Mouse (Mus musculus) embryonic facial prominence, embryonic 12.5 days (tissue): ENCODE measurements at regions not wholly inside any gene's neighbourhood (a gene's known extent, or its start where the extent isn't known, plus 50 kb on each side); places are given as distances from the start of the nearest gene placed in this dataset.

ENCODE experiments used
- ATAC-seq: fragments of 200-750 bp; cut with Nextera tagmentation; 2 replicates; pipeline ENCODE4 v1.8.0; 2017; ENCODE audit not compliant: insufficient number of reproducible peaks, insufficient read depth, low FRiP score, low TSS enrichment
- H3K27ac ChIP-seq: fragments of 300-500 bp; sonication (generic); 2 replicates; pipeline ENCODE4 v1.5.1; 2016; ENCODE audit warnings: mild to moderate bottlenecking
- H3K27me3 ChIP-seq: fragments of 300-500 bp; sonication (generic); 2 replicates; pipeline ENCODE4 v1.6.1; 2016; ENCODE audit warnings: mild to moderate bottlenecking, moderate library complexity
- H3K36me3 ChIP-seq: fragments of 300-500 bp; sonication (generic); 2 replicates; pipeline ENCODE4 v1.6.1; 2016; ENCODE audit warnings: mild to moderate bottlenecking
- H3K4me1 ChIP-seq: fragments of 300-500 bp; sonication (generic); 2 replicates; pipeline ENCODE4 v1.6.1; 2016
- H3K4me2 ChIP-seq: fragments of 300-500 bp; sonication (generic); replicated peaks from 2 replicates; pipeline ENCODE4 v1.6.1; 2016; ENCODE audit warnings: mild to moderate bottlenecking, moderate library complexity
- H3K4me3 ChIP-seq: fragments of 300-500 bp; sonication (generic); 2 replicates; pipeline ENCODE4 v1.5.1; 2016; ENCODE audit warnings: mild to moderate bottlenecking
- H3K9ac ChIP-seq: fragments of 300-500 bp; sonication (generic); 2 replicates; pipeline ENCODE4 v1.6.1; 2016; ENCODE audit warnings: mild to moderate bottlenecking, moderate library complexity
- H3K9me3 ChIP-seq: fragments of 300-500 bp; sonication (generic); 2 replicates; pipeline ENCODE4 v1.6.1; 2016; ENCODE audit warnings: mild to moderate bottlenecking, moderate library complexity
- WGBS: fragments of 180-500 bp; shearing (Covaris S2); methylation state at CpG from one replicate; pipeline ENCODE4 v1.1.7; 2016; 5-methylcytosine and 5-hydroxymethylcytosine counted together

GRCm38 (mm10) chr2:146626531-146626930 is 114.4 kb upstream of the Ralgapa2 start:
- H3K9me3 ChIP-seq = no peaks in the 10 kb centered on the region
- 25% methylated on average over 1 of the region's 1 CpGs for WGBS
- H3K36me3 ChIP-seq = no peaks in the 10 kb centered on the region
- no peak overlapping the region for H3K9ac ChIP-seq
- no peak for ATAC-seq
- no peak overlapping the region for H3K4me3 ChIP-seq
- no peak overlapping the region for H3K27ac ChIP-seq
- H3K4me2 ChIP-seq = no peak overlapping the region
- H3K27me3 ChIP-seq = no peaks in the 10 kb centered on the region
- H3K4me1 ChIP-seq = peaks cover 3% of the 10 kb centered on the region; the same call in 1 of the 2 replicates

- no peak for ATAC-seq
- no peaks in the 10 kb centered on the region for H3K27me3 ChIP-seq
- H3K9me3 ChIP-seq = no peaks in the 10 kb centered on the region
- H3K4me2 ChIP-seq = no peak overlapping the region
- 75% methylated on average over 3 of the region's 3 CpGs for WGBS
- H3K36me3 ChIP-seq = no peaks in the 10 kb centered on the region
- H3K9ac ChIP-seq = no peak overlapping the region
- no peak overlapping the region for H3K4me3 ChIP-seq
- H3K4me1 ChIP-seq = peaks cover 3% of the 10 kb centered on the region; the same call in 1 of the 2 replicates
- no peak overlapping the region for H3K27ac ChIP-seq
Observed at GRCm38 (mm10) chr2:146630179-146630578, 118.0 kb upstream of the Ralgapa2 start.

- 71% methylated on average over 5 of the region's 5 CpGs for WGBS
- H3K9ac ChIP-seq = no peak overlapping the region
- H3K4me3 ChIP-seq = no peak overlapping the region
- H3K4me2 ChIP-seq = no peak overlapping the region
- no peaks in the 10 kb centered on the region for H3K36me3 ChIP-seq
- H3K27ac ChIP-seq = no peak overlapping the region
- ATAC-seq = no peak
- H3K27me3 ChIP-seq = no peaks in the 10 kb centered on the region
- peaks cover 3% of the 10 kb centered on the region; the same call in 1 of the 2 replicates for H3K4me1 ChIP-seq
- H3K9me3 ChIP-seq = no peaks in the 10 kb centered on the region
Observed at GRCm38 (mm10) chr2:146631098-146631497, 119.0 kb upstream of the Ralgapa2 start.

- Histone ChIP-seq H3K27me3 (no peaks in the 10 kb centered on the region), H3K9ac (no peak overlapping the region), H3K4me1 (no peaks in the 10 kb centered on the region), H3K4me2 (no peak overlapping the region), H3K4me3 (no peak overlapping the region), H3K9me3 (no peaks in the 10 kb centered on the region), H3K27ac (no peak overlapping the region), H3K36me3 (no peaks in the 10 kb centered on the region)
- no peak for ATAC-seq
- 48% methylated on average over 16 of the region's 16 CpGs for WGBS
Observed at GRCm38 (mm10) chr2:146633329-146634070, 121.4 kb upstream of the Ralgapa2 start.

- H3K27ac ChIP-seq = no peak overlapping the region
- no peaks in the 10 kb centered on the region for H3K9me3 ChIP-seq
- no peak overlapping the region for H3K9ac ChIP-seq
- no peaks in the 10 kb centered on the region for H3K4me1 ChIP-seq
- WGBS = 55% methylated on average over 5 of the region's 5 CpGs
- H3K4me2 ChIP-seq = no peak overlapping the region
- no peak overlapping the region for H3K4me3 ChIP-seq
- no peak for ATAC-seq
- no peaks in the 10 kb centered on the region for H3K27me3 ChIP-seq
- no peaks in the 10 kb centered on the region for H3K36me3 ChIP-seq
Observed at GRCm38 (mm10) chr2:146637573-146637972, 125.4 kb upstream of the Ralgapa2 start.

- 36% methylated on average over 16 of the region's 16 CpGs for WGBS
- no peak overlapping the region for H3K4me2 ChIP-seq
- no peak overlapping the region for H3K4me3 ChIP-seq
Observed at GRCm38 (mm10) chr2:146646237-146646972, 134.3 kb upstream of the Ralgapa2 start.

GRCm38 (mm10) chr2:146646973-146647282 is 134.8 kb upstream of the Ralgapa2 start:
- no peaks in the 10 kb centered on the region for H3K27me3 ChIP-seq
- no peak overlapping the region for H3K27ac ChIP-seq
- H3K9ac ChIP-seq = no peak overlapping the region
- no peak overlapping the region for H3K4me3 ChIP-seq
- 85% methylated on average over 2 of the region's 2 CpGs for WGBS
- no peak overlapping the region for H3K4me2 ChIP-seq
- no peaks in the 10 kb centered on the region for H3K36me3 ChIP-seq
- ATAC-seq = no peak
- no peaks in the 10 kb centered on the region for H3K4me1 ChIP-seq
- H3K9me3 ChIP-seq = no peaks in the 10 kb centered on the region

More at GRCm38 (mm10) chr2:146646237-146646972, 134.3 kb upstream of the Ralgapa2 start:
- no peaks in the 10 kb centered on the region for H3K27me3 ChIP-seq
- H3K4me1 ChIP-seq = no peaks in the 10 kb centered on the region
- H3K36me3 ChIP-seq = no peaks in the 10 kb centered on the region
- H3K9ac ChIP-seq = no peak overlapping the region
- ATAC-seq = no peak
- H3K9me3 ChIP-seq = no peaks in the 10 kb centered on the region
- no peak overlapping the region for H3K27ac ChIP-seq

GRCm38 (mm10) chr2:146661346-146661745 is 149.2 kb upstream of the Ralgapa2 start:
- 49% methylated on average over 3 of the region's 3 CpGs for whole genome bisulfite sequencing
- Histone ChIP-seq H3K4me2 (no peak overlapping the region), H3K9me3 (no peaks in the 10 kb centered on the region), H3K27ac (no peak overlapping the region), H3K4me1 (no peaks in the 10 kb centered on the region), H3K27me3 (no peaks in the 10 kb centered on the region), H3K9ac (no peak overlapping the region), H3K4me3 (no peak overlapping the region), H3K36me3 (no peaks in the 10 kb centered on the region)
- no peak for ATAC-seq

- no peaks in the 10 kb centered on the region for H3K9me3 ChIP-seq
- 76% methylated on average over 2 of the region's 2 CpGs for WGBS
- H3K27ac ChIP-seq = no peak overlapping the region
- no peak overlapping the region for H3K9ac ChIP-seq
- H3K4me3 ChIP-seq = no peak overlapping the region
- ATAC-seq = no peak
- no peaks in the 10 kb centered on the region for H3K4me1 ChIP-seq
- H3K4me2 ChIP-seq = no peak overlapping the region
- H3K36me3 ChIP-seq = no peaks in the 10 kb centered on the region
- H3K27me3 ChIP-seq = no peaks in the 10 kb centered on the region; the same call in 1 of the 2 replicates
Observed at GRCm38 (mm10) chr2:146672761-146673160, 160.6 kb upstream of the Ralgapa2 start.

- H3K4me3 ChIP-seq = no peak overlapping the region
- no peaks in the 10 kb centered on the region for H3K36me3 ChIP-seq
- H3K9me3 ChIP-seq = no peaks in the 10 kb centered on the region
- WGBS = 55% methylated on average over 3 of the region's 3 CpGs
- no peak overlapping the region for H3K9ac ChIP-seq
- H3K27me3 ChIP-seq = no peaks in the 10 kb centered on the region
- H3K4me1 ChIP-seq = no peaks in the 10 kb centered on the region
- H3K4me2 ChIP-seq = no peak overlapping the region
- H3K27ac ChIP-seq = no peak overlapping the region
- no peak for ATAC-seq
Observed at GRCm38 (mm10) chr2:146681979-146682378, 169.8 kb upstream of the Ralgapa2 start.

GRCm38 (mm10) chr2:146685854-146686507 is 169.7 kb upstream of the Kiz start:
- 71% methylated on average over 5 of the region's 5 CpGs for WGBS
- no peak for ATAC-seq

GRCm38 (mm10) chr2:146688544-146688943 is 167.1 kb upstream of the Kiz start:
- Histone ChIP-seq H3K27me3 (no peaks in the 10 kb centered on the region), H3K9ac (no peak overlapping the region), H3K4me3 (no peak overlapping the region), H3K27ac (no peak overlapping the region), H3K4me2 (no peak overlapping the region), H3K9me3 (no peaks in the 10 kb centered on the region), H3K36me3 (no peaks in the 10 kb centered on the region), H3K4me1 (no peaks in the 10 kb centered on the region)
- ATAC-seq = no peak
- WGBS = 66% methylated on average over 7 of the region's 7 CpGs

More at GRCm38 (mm10) chr2:146685854-146686507, 169.7 kb upstream of the Kiz start:
- H3K9me3 ChIP-seq = no peaks in the 10 kb centered on the region
- H3K4me2 ChIP-seq = no peak overlapping the region
- no peak overlapping the region for H3K4me3 ChIP-seq
- H3K27me3 ChIP-seq = no peaks in the 10 kb centered on the region
- no peaks in the 10 kb centered on the region for H3K36me3 ChIP-seq
- no peak overlapping the region for H3K9ac ChIP-seq
- no peak overlapping the region for H3K27ac ChIP-seq
- no peaks in the 10 kb centered on the region for H3K4me1 ChIP-seq
